Mouse (Mus musculus) neural tube, embryonic 14.5 days (tissue): ENCODE measurements around the gene Sarnp. TPM values are rescaled to one million over a fixed set of nuclear protein-coding genes. Genes with fewer than 3 reads are reported as not detected.

Experiments used
- ATAC-seq: fragments of 200-750 bp; cut with Nextera tagmentation; 2 replicates; pipeline ENCODE4 v1.8.0; 2017; ENCODE audit warnings: low read depth, mild to moderate bottlenecking, moderate TSS enrichment, moderate library complexity
- H3K27ac ChIP-seq: fragments of 300-500 bp; sonication (generic); 2 replicates; pipeline ENCODE4 v1.5.1; 2014; ENCODE audit warnings: low read depth, mild to moderate bottlenecking, control low read depth, low read length, moderate library complexity, mixed read lengths
- H3K27me3 ChIP-seq: fragments of 300-500 bp; sonication (generic); 2 replicates; pipeline ENCODE4 v1.6.1; 2014; ENCODE audit warnings: low read length; ENCODE audit not compliant: control insufficient read depth, insufficient read depth
- H3K36me3 ChIP-seq: fragments of 300-500 bp; sonication (generic); 2 replicates; pipeline ENCODE4 v1.6.1; 2014; ENCODE audit warnings: low read length, mixed read lengths; ENCODE audit not compliant: control insufficient read depth, insufficient read depth
- H3K4me1 ChIP-seq: fragments of 300-500 bp; sonication (generic); 2 replicates; pipeline ENCODE4 v1.6.1; 2014; ENCODE audit warnings: low read length; ENCODE audit not compliant: control insufficient read depth, insufficient read depth
- H3K4me2 ChIP-seq: fragments of 300-500 bp; sonication (generic); 2 replicates; pipeline ENCODE4 v1.6.1; 2014; ENCODE audit warnings: mild to moderate bottlenecking, low read depth, low read length, control low read depth
- H3K4me3 ChIP-seq: fragments of 300-500 bp; sonication (generic); 2 replicates; pipeline ENCODE4 v1.5.1; 2014; ENCODE audit warnings: low read depth, low read length, control low read depth, mixed read lengths
- H3K9ac ChIP-seq: fragments of 300-500 bp; sonication (generic); replicated peaks from 2 replicates; pipeline ENCODE4 v1.6.1; 2014; ENCODE audit warnings: low read depth, mild to moderate bottlenecking, control low read depth, low read length, mixed read lengths
- H3K9me3 ChIP-seq: fragments of 300-500 bp; sonication (generic); 2 replicates; pipeline ENCODE4 v1.6.1; 2016; ENCODE audit warnings: low read length; ENCODE audit not compliant: control insufficient read depth
- WGBS: fragments of 180-500 bp; shearing (Covaris S2); extraction: QIAGEN DNeasy Blood & Tissue Kit; methylation state at CpG from one replicate; pipeline ENCODE4 v1.1.7; 2014; 5-methylcytosine and 5-hydroxymethylcytosine counted together
- polyA plus RNA-seq: library from polyadenylated mRNA; unstranded; fragments of >200 nt; fragmentation: Nextera tagmentation; extraction: Ambion mirVana; gene quantifications from 2 replicates; pipeline ENCODE4 v1.2.1, GENCODE M21; 2014

The Sarnp gene
- polyA plus RNA-seq, 1 experiment from 2014 or later, result 146 TPM

GRCm38 (mm10) chr10:128912791-128913190 lies 95.7 kb downstream of the Sarnp start:
- WGBS, result 85% methylated on average over 4 of the region's 4 CpGs
- no peak overlapping the region for H3K9ac ChIP-seq
- no peak for ATAC-seq
- no peaks in the 10 kb centered on the region for H3K4me1 ChIP-seq
- H3K4me2 ChIP-seq, result no peak overlapping the region; the same call in 1 of the 2 replicates
- H3K27ac ChIP-seq, result no peak overlapping the region
- H3K9me3 ChIP-seq, result no peaks in the 10 kb centered on the region
- no peaks in the 10 kb centered on the region; the same call in 1 of the 2 replicates for H3K27me3 ChIP-seq
- H3K36me3 ChIP-seq, result no peaks in the 10 kb centered on the region
- no peak overlapping the region for H3K4me3 ChIP-seq

GRCm38 (mm10) chr10:128913219-128913618 lies 96.1 kb downstream of the Sarnp start:
- Histone ChIP-seq H3K27ac (no peak overlapping the region; the same call in 1 of the 2 replicates), H3K9me3 (no peaks in the 10 kb centered on the region), H3K4me2 (no peak overlapping the region), H3K4me1 (no peaks in the 10 kb centered on the region), H3K27me3 (no peaks in the 10 kb centered on the region; the same call in 1 of the 2 replicates), H3K4me3 (no peak overlapping the region), H3K9ac (no peak overlapping the region), H3K36me3 (no peaks in the 10 kb centered on the region)
- 10% methylated on average over 5 of the region's 5 CpGs for WGBS
- peak; percentile 42 for ATAC-seq

GRCm38 (mm10) chr10:128913696-128914095 lies 96.6 kb downstream of the Sarnp start:
- Histone ChIP-seq H3K27ac (no peak overlapping the region; the same call in 1 of the 2 replicates), H3K36me3 (no peaks in the 10 kb centered on the region), H3K4me1 (0 out of 2 replicates have a peak, but pooled peaks cover 3% of the 10 kb centered on the region), H3K27me3 (no peaks in the 10 kb centered on the region; the same call in 1 of the 2 replicates), H3K4me2 (no peak overlapping the region), H3K9me3 (no peaks in the 10 kb centered on the region), H3K4me3 (no peak overlapping the region), H3K9ac (no peak overlapping the region)
- ATAC-seq, result peak; percentile 15; the same call in 1 of the 2 replicates
- WGBS, result 77% methylated on average over 12 of the region's 12 CpGs

- no peak for ATAC-seq
- Histone ChIP-seq H3K9ac (no peak overlapping the region), H3K9me3 (no peaks in the 10 kb centered on the region), H3K27me3 (no peaks in the 10 kb centered on the region), H3K27ac (no peak overlapping the region), H3K4me2 (no peak overlapping the region), H3K4me1 (peaks cover 3% of the 10 kb centered on the region; the same call in 1 of the 2 replicates), H3K4me3 (no peak overlapping the region), H3K36me3 (no peaks in the 10 kb centered on the region)
- WGBS, result 97% methylated on average over 2 of the region's 2 CpGs
These were observed 98.4 kb downstream of the Sarnp start for GRCm38 (mm10) chr10:128915550-128915949.

GRCm38 (mm10) chr10:128916665-128917064 lies 99.5 kb downstream of the Sarnp start:
- no peaks in the 10 kb centered on the region for H3K27me3 ChIP-seq
- WGBS, result 92% methylated on average over 3 of the region's 3 CpGs
- H3K9me3 ChIP-seq, result no peaks in the 10 kb centered on the region
- no peak overlapping the region for H3K9ac ChIP-seq
- no peak overlapping the region for H3K27ac ChIP-seq
- H3K4me2 ChIP-seq, result no peak overlapping the region
- H3K4me3 ChIP-seq, result no peak overlapping the region
- no peaks in the 10 kb centered on the region for H3K36me3 ChIP-seq
- ATAC-seq, result no peak
- peaks cover 4% of the 10 kb centered on the region; the same call in 1 of the 2 replicates for H3K4me1 ChIP-seq

GRCm38 (mm10) chr10:128917400-128917799 lies 100.3 kb downstream of the Sarnp start:
- Histone ChIP-seq H3K4me2 (no peak overlapping the region), H3K9ac (no peak overlapping the region), H3K27me3 (no peaks in the 10 kb centered on the region), H3K4me1 (peaks cover 11% of the 10 kb centered on the region), H3K9me3 (no peaks in the 10 kb centered on the region), H3K27ac (no peak overlapping the region), H3K4me3 (no peak overlapping the region), H3K36me3 (no peaks in the 10 kb centered on the region)
- 92% methylated on average over 6 of the region's 6 CpGs for WGBS
- ATAC-seq, result no peak

- no peak for ATAC-seq
- H3K27me3 ChIP-seq, result no peaks in the 10 kb centered on the region
- no peak overlapping the region for H3K9ac ChIP-seq
- H3K4me3 ChIP-seq, result no peak overlapping the region
- H3K36me3 ChIP-seq, result no peaks in the 10 kb centered on the region
- H3K27ac ChIP-seq, result 0 out of 2 replicates have a peak overlapping the region, but pooled peaks have one; percentile 4
- WGBS, result 78% methylated on average over 7 of the region's 7 CpGs
- no peak overlapping the region; the same call in 1 of the 2 replicates for H3K4me2 ChIP-seq
- H3K4me1 ChIP-seq, result peaks cover 16% of the 10 kb centered on the region
- H3K9me3 ChIP-seq, result no peaks in the 10 kb centered on the region
These were observed 101.1 kb downstream of the Sarnp start for GRCm38 (mm10) chr10:128918246-128918645.

- H3K9ac ChIP-seq, result no peak overlapping the region
- 12% methylated on average over 6 of the region's 6 CpGs for WGBS
- no peaks in the 10 kb centered on the region for H3K9me3 ChIP-seq
- peaks cover 22% of the 10 kb centered on the region for H3K4me1 ChIP-seq
- no peaks in the 10 kb centered on the region for H3K36me3 ChIP-seq
- ATAC-seq, result no peak
- 0 out of 2 replicates have a peak overlapping the region, but pooled peaks have one; percentile 55 for H3K27ac ChIP-seq
- no peak overlapping the region; the same call in 1 of the 2 replicates for H3K4me2 ChIP-seq
- no peak overlapping the region for H3K4me3 ChIP-seq
- H3K27me3 ChIP-seq, result no peaks in the 10 kb centered on the region
These were observed 102.1 kb downstream of the Sarnp start for GRCm38 (mm10) chr10:128919203-128919631.

- Histone ChIP-seq H3K9ac (no peak overlapping the region), H3K9me3 (no peaks in the 10 kb centered on the region), H3K27me3 (no peaks in the 10 kb centered on the region), H3K4me3 (no peak overlapping the region), H3K27ac (no peak overlapping the region), H3K4me1 (peaks cover 22% of the 10 kb centered on the region), H3K4me2 (no peak overlapping the region), H3K36me3 (no peaks in the 10 kb centered on the region)
- ATAC-seq, result no peak
- 84% methylated on average over 7 of the region's 7 CpGs for WGBS
These were observed 102.8 kb downstream of the Sarnp start for GRCm38 (mm10) chr10:128919966-128920365.
